Mouse (Mus musculus): Measurements from ENCODE around the gene Naglu. TPM values are rescaled to one million over a fixed set of nuclear protein-coding genes. Genes with fewer than 3 reads are reported as not detected.

Gene Naglu
- polyA plus RNA-seq, 1 experiment from 2014 or later = 11.1 TPM

- Histone ChIP-seq H3K9me3 (no peaks in the 10 kb centered on the region), H3K36me3 (peaks cover 4% of the 10 kb centered on the region; the same call in 1 of the 2 replicates), H3K27me3 (peaks cover 56% of the 10 kb centered on the region), H3K27ac (replicated peaks) (no peak within 1 kb of the TSS), H3K9ac (replicated peaks) (no peak within 1 kb of the TSS), H3K4me2 (replicated peaks) (no peak within 1 kb of the TSS), H3K4me1 (peaks cover 11% of the 10 kb centered on the region), H3K4me3 (no peak within 1 kb of the TSS)
- no peak for ATAC-seq (ENCODE audit: low FRiP score, low read depth)
- 66% methylated on average over 9 of the region's 9 CpGs for WGBS
These were observed 8.3 kb downstream of the Naglu start, which contains the start of gene Hsd17b1 for GRCm38 (mm10) chr11:101078121-101078520. TSS of gene Hsd17b1 (plus strand) at chr11:101078411.

GRCm38 (mm10) chr11:101079746-101080145 is 9.9 kb downstream of the Naglu start:
- Histone ChIP-seq H3K9me3 (no peaks in the 10 kb centered on the region), H3K36me3 (peaks cover 4% of the 10 kb centered on the region; the same call in 1 of the 2 replicates), H3K4me3 (no peak overlapping the region), H3K4me1 (peaks cover 17% of the 10 kb centered on the region), H3K9ac (replicated peaks) (no peak overlapping the region), H3K4me2 (replicated peaks) (no peak overlapping the region), H3K27me3 (peaks cover 56% of the 10 kb centered on the region), H3K27ac (replicated peaks) (no peak overlapping the region)
- no peak for ATAC-seq (ENCODE audit: low FRiP score, low read depth)
- 3% methylated on average over 26 of the region's 27 CpGs for WGBS

- H3K4me2 ChIP-seq (replicated peaks) = no peak overlapping the region
- 67% methylated on average over 5 of the region's 5 CpGs for WGBS
- H3K9ac ChIP-seq (replicated peaks) = no peak overlapping the region
- no peak for ATAC-seq (ENCODE audit: low FRiP score, low read depth)
- H3K4me3 ChIP-seq = no peak overlapping the region
- peaks cover 4% of the 10 kb centered on the region; the same call in 1 of the 2 replicates for H3K36me3 ChIP-seq
- H3K9me3 ChIP-seq = no peaks in the 10 kb centered on the region
- H3K4me1 ChIP-seq = peaks cover 17% of the 10 kb centered on the region
- H3K27me3 ChIP-seq = peaks cover 56% of the 10 kb centered on the region
- H3K27ac ChIP-seq (replicated peaks) = no peak overlapping the region
These were observed 10.6 kb downstream of the Naglu start for GRCm38 (mm10) chr11:101080421-101080820.

GRCm38 (mm10) chr11:101081659-101082058 is 11.8 kb downstream of the Naglu start:
- no peak for ATAC-seq (ENCODE audit: low FRiP score, low read depth)
- peak overlapping the region; percentile 83 for H3K4me3 ChIP-seq
- peak overlapping the region; percentile 94 for H3K9ac ChIP-seq (replicated peaks)
- peak overlapping the region; percentile 98 for H3K4me2 ChIP-seq (replicated peaks)
- peaks cover 50% of the 10 kb centered on the region for H3K27me3 ChIP-seq
- H3K27ac ChIP-seq (replicated peaks) = peak overlapping the region; percentile 84
- no peaks in the 10 kb centered on the region for H3K9me3 ChIP-seq
- peaks cover 28% of the 10 kb centered on the region for H3K4me1 ChIP-seq
- WGBS = 5% methylated on average over 10 of the region's 10 CpGs
- H3K36me3 ChIP-seq = peaks cover 3% of the 10 kb centered on the region; the same call in 1 of the 2 replicates

GRCm38 (mm10) chr11:101082208-101083082 is 12.6 kb downstream of the Naglu start, which contains the start of gene Coasy:
TSS of gene Coasy (plus strand) at chr11:101082565.
- H3K4me1 ChIP-seq = peaks cover 30% of the 10 kb centered on the region
- under 1% methylated on average over 51 of the region's 51 CpGs for WGBS
- H3K4me2 ChIP-seq (replicated peaks) = peak within 1 kb of the TSS; percentile 98
- ATAC-seq (ENCODE audit: low FRiP score, low read depth) = peak; percentile 93
- 0 out of 2 replicates have a peak, but pooled peaks cover 2% of the 10 kb centered on the region for H3K36me3 ChIP-seq
- H3K27ac ChIP-seq (replicated peaks) = peak within 1 kb of the TSS; percentile 84
- peak within 1 kb of the TSS; percentile 94 for H3K9ac ChIP-seq (replicated peaks)
- peak within 1 kb of the TSS; percentile 83 for H3K4me3 ChIP-seq
- peaks cover 42% of the 10 kb centered on the region for H3K27me3 ChIP-seq
- no peaks in the 10 kb centered on the region for H3K9me3 ChIP-seq

GRCm38 (mm10) chr11:101083083-101083697 is 13.4 kb downstream of the Naglu start:
- ATAC-seq (ENCODE audit: low FRiP score, low read depth) = no peak
- H3K27ac ChIP-seq (replicated peaks) = peak overlapping the region; percentile 84
- peak overlapping the region; percentile 83 for H3K4me3 ChIP-seq
- 0 out of 2 replicates have a peak, but pooled peaks cover 2% of the 10 kb centered on the region for H3K36me3 ChIP-seq
- peaks cover 38% of the 10 kb centered on the region for H3K4me1 ChIP-seq
- H3K4me2 ChIP-seq (replicated peaks) = peak overlapping the region; percentile 98
- 37% methylated on average over 19 of the region's 19 CpGs for WGBS
- H3K9ac ChIP-seq (replicated peaks) = peak overlapping the region; percentile 94
- peaks cover 34% of the 10 kb centered on the region for H3K27me3 ChIP-seq
- no peaks in the 10 kb centered on the region for H3K9me3 ChIP-seq

GRCm38 (mm10) chr11:101084246-101084645 is 14.4 kb downstream of the Naglu start:
- Histone ChIP-seq H3K27me3 (peaks cover 24% of the 10 kb centered on the region), H3K27ac (replicated peaks) (no peak overlapping the region), H3K4me2 (replicated peaks) (no peak overlapping the region), H3K4me3 (no peak overlapping the region), H3K36me3 (peaks cover 12% of the 10 kb centered on the region; the same call in 1 of the 2 replicates), H3K9ac (replicated peaks) (no peak overlapping the region), H3K4me1 (peaks cover 42% of the 10 kb centered on the region), H3K9me3 (no peaks in the 10 kb centered on the region)
- no peak for ATAC-seq (ENCODE audit: low FRiP score, low read depth)
- WGBS = 84% methylated on average over 14 of the region's 14 CpGs

- H3K4me2 ChIP-seq (replicated peaks) = no peak overlapping the region
- H3K36me3 ChIP-seq = peaks cover 18% of the 10 kb centered on the region
- H3K27ac ChIP-seq (replicated peaks) = no peak overlapping the region
- WGBS = 93% methylated on average over 12 of the region's 12 CpGs
- no peaks in the 10 kb centered on the region for H3K9me3 ChIP-seq
- peaks cover 42% of the 10 kb centered on the region for H3K4me1 ChIP-seq
- H3K4me3 ChIP-seq = no peak overlapping the region
- no peak for ATAC-seq (ENCODE audit: low FRiP score, low read depth)
- peaks cover 18% of the 10 kb centered on the region for H3K27me3 ChIP-seq
- no peak overlapping the region for H3K9ac ChIP-seq (replicated peaks)
These were observed 15.0 kb downstream of the Naglu start for GRCm38 (mm10) chr11:101084811-101085210.

- Histone ChIP-seq H3K9ac (replicated peaks) (peak overlapping the region; percentile 81; the same call in 1 of the 2 replicates), H3K4me2 (replicated peaks) (no peak overlapping the region), H3K27me3 (peaks cover 8% of the 10 kb centered on the region), H3K27ac (replicated peaks) (no peak overlapping the region), H3K36me3 (peaks cover 27% of the 10 kb centered on the region), H3K4me3 (no peak overlapping the region), H3K4me1 (peaks cover 42% of the 10 kb centered on the region), H3K9me3 (no peaks in the 10 kb centered on the region)
- no peak for ATAC-seq (ENCODE audit: low FRiP score, low read depth)
- WGBS = 93% methylated on average over 18 of the region's 18 CpGs
These were observed 16.0 kb downstream of the Naglu start for GRCm38 (mm10) chr11:101085617-101086322.

- ATAC-seq (ENCODE audit: low FRiP score, low read depth) = no peak
- H3K27me3 ChIP-seq = peaks cover 3% of the 10 kb centered on the region
- peak overlapping the region; percentile 71 for H3K4me3 ChIP-seq
- peak overlapping the region; percentile 91 for H3K27ac ChIP-seq (replicated peaks)
- H3K9me3 ChIP-seq = no peaks in the 10 kb centered on the region
- peak overlapping the region; percentile 81; the same call in 1 of the 2 replicates for H3K9ac ChIP-seq (replicated peaks)
- peak overlapping the region; percentile 94 for H3K4me2 ChIP-seq (replicated peaks)
- WGBS = 86% methylated on average over 6 of the region's 6 CpGs
- H3K36me3 ChIP-seq = peaks cover 33% of the 10 kb centered on the region
- peaks cover 42% of the 10 kb centered on the region for H3K4me1 ChIP-seq
These were observed 16.5 kb downstream of the Naglu start for GRCm38 (mm10) chr11:101086323-101086674.

GRCm38 (mm10) chr11:101086756-101087681 is 17.2 kb downstream of the Naglu start, which contains the start of gene Mlx:
TSS of gene Mlx (plus strand) at chr11:101087277.
- Histone ChIP-seq H3K4me2 (replicated peaks) (peak within 1 kb of the TSS; percentile 94), H3K27me3 (no peaks in the 10 kb centered on the region), H3K4me1 (peaks cover 36% of the 10 kb centered on the region), H3K9me3 (no peaks in the 10 kb centered on the region), H3K9ac (replicated peaks) (peak within 1 kb of the TSS; percentile 81), H3K4me3 (peak within 1 kb of the TSS; percentile 71), H3K36me3 (peaks cover 40% of the 10 kb centered on the region), H3K27ac (replicated peaks) (peak within 1 kb of the TSS; percentile 91)
- 3% methylated on average over 40 of the region's 52 CpGs for WGBS
- ATAC-seq (ENCODE audit: low FRiP score, low read depth) = peak; percentile 68

Data from midbrain, embryonic 12.5 days (tissue).